9 mouse cellular contexts compared by ENCODE assay signal in genomic region chr6:93715181-93716180, GRCm38 (mm10).
DNase-seq lines count a peak whose midpoint lies in the region; ATAC-seq lines count a peak whose summit lies in the region.
"Had no signal": no experiment of that assay in that cellular context is flagged by ENCODE, and none has a peak within 500 bp of the region (broad histone marks: within the 10 kb centered on the region; RNA-seq: fewer than 3 reads in every experiment).

No protein-coding gene starts in this region.

- ATAC-seq in kidney, embryonic 15.5 days (replicated peaks; ENCODE audit: low FRiP score), result no peak
- ATAC-seq in hindbrain, embryonic 15.5 days (ENCODE audit: low FRiP score, low read depth), result peak; percentile 60; the same call in 1 of the 2 replicates
- ATAC-seq in midbrain, embryonic 13.5 days, result no peak

- WGBS in kidney, embryonic 15.5 days, result 41% methylated on average over 24 of the region's 24 CpGs
- 34% methylated on average over 24 of the region's 24 CpGs for WGBS in hindbrain, embryonic 15.5 days
- 34% methylated on average over 24 of the region's 24 CpGs for WGBS in midbrain, embryonic 13.5 days

- H3K4me3 ChIP-seq in kidney, embryonic 15.5 days (replicated peaks), result peak overlapping the region; percentile 26
- H3K4me3 ChIP-seq in hindbrain, embryonic 15.5 days, result peak overlapping the region; percentile 37
- H3K4me3 ChIP-seq in midbrain, embryonic 13.5 days (replicated peaks), result peak overlapping the region; percentile 37
- H3K4me3 ChIP-seq: erythroblast, embryonic 14.5 days had no signal

- no peak overlapping the region for H3K9ac ChIP-seq in kidney, embryonic 15.5 days
- H3K9ac ChIP-seq in hindbrain, embryonic 15.5 days, result peak overlapping the region; percentile 28
- peak overlapping the region; percentile 60 for H3K9ac ChIP-seq in midbrain, embryonic 13.5 days (replicated peaks)

- H3K4me1 ChIP-seq in kidney, embryonic 15.5 days, result peaks cover 37% of the 10 kb centered on the region
- peaks cover 41% of the 10 kb centered on the region for H3K4me1 ChIP-seq in hindbrain, embryonic 15.5 days (replicated peaks)
- peaks cover 41% of the 10 kb centered on the region for H3K4me1 ChIP-seq in midbrain, embryonic 13.5 days (replicated peaks)

- DNase-seq in kidney, adult 18-20 months, result no peak
- peak; percentile 34 for DNase-seq in embryo, embryonic 11 days
- no peak for DNase-seq in spleen, postnatal 14 days (ENCODE audit: low spot score in 2 of 2)
- no peak for DNase-seq in adrenal gland, postnatal 10 days
- no peak for DNase-seq in left cerebral cortex, postnatal 25 days (ENCODE audit: low spot score in 2 of 2)

- H3K4me2 ChIP-seq in kidney, embryonic 15.5 days, result peak overlapping the region; percentile 54
- peak overlapping the region; percentile 61 for H3K4me2 ChIP-seq in hindbrain, embryonic 15.5 days
- peak overlapping the region; percentile 62 for H3K4me2 ChIP-seq in midbrain, embryonic 13.5 days (replicated peaks)

- intact Hi-C loops in left cerebral cortex, postnatal 25 days (cut with DNase I), result loop anchor here (5.0 kb wide), 1 partner anchor 58 kb away; no protein-coding TSS in a partner anchor

- H3K36me3 ChIP-seq in kidney, embryonic 15.5 days, result no peaks in the 10 kb centered on the region
- H3K36me3 ChIP-seq in hindbrain, embryonic 15.5 days, result no peaks in the 10 kb centered on the region
- 0 out of 2 replicates have a peak, but pooled peaks cover 3% of the 10 kb centered on the region for H3K36me3 ChIP-seq in midbrain, embryonic 13.5 days

- no peaks in the 10 kb centered on the region for H3K9me3 ChIP-seq in kidney, embryonic 15.5 days (replicated peaks)
- no peaks in the 10 kb centered on the region for H3K9me3 ChIP-seq in hindbrain, embryonic 15.5 days
- no peaks in the 10 kb centered on the region for H3K9me3 ChIP-seq in midbrain, embryonic 13.5 days

- H3K27ac ChIP-seq in kidney, embryonic 15.5 days, result no peak overlapping the region
- H3K27ac ChIP-seq in hindbrain, embryonic 15.5 days (replicated peaks), result peak overlapping the region; percentile 66
- H3K27ac ChIP-seq in midbrain, embryonic 13.5 days, result peak overlapping the region; percentile 44; the same call in 1 of the 2 replicates

- H3K27me3 ChIP-seq in kidney, embryonic 15.5 days, result peaks cover 14% of the 10 kb centered on the region
- no peaks in the 10 kb centered on the region for H3K27me3 ChIP-seq in hindbrain, embryonic 15.5 days
- H3K27me3 ChIP-seq in midbrain, embryonic 13.5 days, result no peaks in the 10 kb centered on the region
